Mouse (Mus musculus): ENCODE data around the gene U2af1.
"Not testable (repeated sequence)": the region's sequence is repeated elsewhere in the genome, so short reads cannot be mapped to it uniquely, and the experiment has no call there.

The U2af1 gene

GRCm38 (mm10) chr17:31623101-31623500 is 35.6 kb downstream of the U2af1 start:
- no peak for DNase-seq (ENCODE audit: low read depth, low spot score)

- no peak for DNase-seq (ENCODE audit: low read depth, low spot score)
These were observed 45.5 kb downstream of the U2af1 start for GRCm38 (mm10) chr17:31613086-31613755.

- no peak for DNase-seq (ENCODE audit: low read depth, low spot score)
These were observed 48.8 kb downstream of the U2af1 start for GRCm38 (mm10) chr17:31609895-31610294.

DNA sequence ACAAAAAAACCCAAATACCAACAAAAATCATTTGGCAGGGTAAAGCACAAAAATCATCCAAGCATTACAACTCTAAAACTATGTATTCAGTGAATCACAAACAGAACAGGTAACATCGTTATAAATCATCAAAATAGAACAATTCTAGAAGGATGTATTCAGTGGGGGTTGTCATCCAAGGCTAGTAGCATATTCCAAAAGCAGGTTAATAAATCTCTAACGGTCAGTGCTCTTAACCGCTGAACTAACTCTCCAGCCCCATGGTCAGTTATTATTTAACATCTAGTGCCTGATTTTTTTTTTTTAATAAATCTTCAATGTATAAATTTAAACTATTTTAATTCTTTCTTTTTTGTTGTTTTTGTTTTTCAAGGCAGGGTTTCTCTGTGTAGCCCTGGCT is 49.5 kb downstream of the U2af1 start:
- DNase-seq (ENCODE audit: low read depth, low spot score) = not testable (repeated sequence)

DNA sequence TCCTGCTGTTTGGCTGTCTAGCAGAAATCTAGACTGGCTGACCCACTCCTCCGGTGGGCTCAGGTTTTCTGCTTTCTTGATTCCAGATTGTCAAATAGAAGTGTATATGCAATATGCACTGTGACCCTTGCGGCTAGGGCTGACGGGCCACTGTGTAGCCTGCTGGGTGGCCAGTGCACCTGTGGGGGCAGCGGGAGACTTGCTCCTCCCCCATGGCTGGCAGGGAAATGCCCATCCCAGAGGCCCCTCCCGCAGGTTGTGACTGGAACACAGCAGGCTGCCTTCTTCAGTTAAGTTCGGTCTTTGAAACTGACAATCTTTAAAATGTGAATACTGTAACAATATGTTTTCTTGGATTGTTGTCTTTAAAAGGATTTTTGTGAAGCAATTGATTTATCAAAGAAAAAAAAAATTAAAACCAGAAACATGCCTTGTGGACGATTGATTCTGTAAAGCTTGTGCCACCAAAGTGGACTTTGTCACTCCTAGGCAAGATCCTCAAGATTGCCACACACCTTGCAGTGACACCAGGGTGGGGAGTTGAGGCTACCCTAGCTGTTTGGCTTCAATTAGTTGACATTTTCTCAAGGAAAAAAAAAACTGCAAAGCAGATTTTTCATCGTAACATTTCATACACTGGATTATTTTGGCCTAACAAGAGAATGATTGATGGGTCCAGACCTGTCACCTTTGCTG is 51.3 kb downstream of the U2af1 start:
- no peak for DNase-seq (ENCODE audit: low read depth, low spot score)

GRCm38 (mm10) chr17:31606424-31606823 is 52.3 kb downstream of the U2af1 start:
- no peak for DNase-seq (ENCODE audit: low read depth, low spot score)

GRCm38 (mm10) chr17:31598593-31598992 is 60.1 kb downstream of the U2af1 start:
- DNase-seq (ENCODE audit: low read depth, low spot score) = no peak

- no peak for DNase-seq (ENCODE audit: low read depth, low spot score)
These were observed 60.7 kb downstream of the U2af1 start for GRCm38 (mm10) chr17:31597957-31598356.

All from embryo, embryonic 11.5 days (tissue).